Mouse (Mus musculus) stomach, postnatal 0 days (tissue): ENCODE data around the gene Pip4k2a. TPM values are rescaled to one million over a fixed set of nuclear protein-coding genes. Genes with fewer than 3 reads are reported as not detected.

ENCODE experiments used
- ATAC-seq: fragments of 200-750 bp; cut with Nextera tagmentation; 2 replicates; pipeline ENCODE4 v1.8.0; 2017; ENCODE audit not compliant: low FRiP score, low TSS enrichment
- DNase-seq: peaks from one replicate; pipeline ENCODE4 v3.0.0-alpha.2; 2016; ENCODE audit warnings: low spot score
- H3K27ac ChIP-seq: fragments of 300-500 bp; sonication (generic); replicated peaks from 2 replicates; pipeline ENCODE4 v1.5.1; 2014; ENCODE audit warnings: mild to moderate bottlenecking, control low read depth
- H3K27me3 ChIP-seq: fragments of 300-500 bp; sonication (generic); 2 replicates; pipeline ENCODE4 v1.6.1; 2014; ENCODE audit warnings: low read length; ENCODE audit not compliant: control insufficient read depth, insufficient read depth
- H3K36me3 ChIP-seq: fragments of 300-500 bp; sonication (generic); 2 replicates; pipeline ENCODE4 v1.6.1; 2014; ENCODE audit warnings: low read length, mixed read lengths; ENCODE audit not compliant: control insufficient read depth, insufficient read depth
- H3K4me1 ChIP-seq: fragments of 300-500 bp; sonication (generic); replicated peaks from 2 replicates; pipeline ENCODE4 v1.6.1; 2014; ENCODE audit warnings: antibody characterized with exemption; ENCODE audit not compliant: control insufficient read depth, insufficient read depth
- H3K4me2 ChIP-seq: fragments of 300-500 bp; sonication (generic); replicated peaks from 2 replicates; pipeline ENCODE4 v1.6.1; 2014; ENCODE audit warnings: low read depth, mild to moderate bottlenecking, control low read depth, moderate library complexity
- H3K4me3 ChIP-seq: fragments of 300-500 bp; sonication (generic); 2 replicates; pipeline ENCODE4 v1.5.1; 2014; ENCODE audit warnings: low read depth, low read length, control low read depth
- H3K9ac ChIP-seq: fragments of 300-500 bp; sonication (generic); 2 replicates; pipeline ENCODE4 v1.6.1; 2014; ENCODE audit warnings: mild to moderate bottlenecking, low read length, control low read depth, mixed read lengths
- H3K9me3 ChIP-seq: fragments of 300-500 bp; sonication (generic); 2 replicates; pipeline ENCODE4 v1.6.1; 2016; ENCODE audit warnings: low read length; ENCODE audit not compliant: control insufficient read depth
- CTCF ChIP-seq: IDR thresholded peaks from 2 replicates; pipeline ENCODE4 v1.5.1; 2016; ENCODE audit warnings: antibody characterized with exemption, low read depth, mild to moderate bottlenecking, moderate library complexity
- EP300 ChIP-seq: optimal IDR thresholded peaks from 2 replicates; pipeline ENCODE3; 2016; ENCODE audit warnings: antibody characterized with exemption
- WGBS: fragments of 180-500 bp; shearing (Covaris S2); extraction: QIAGEN DNeasy Blood & Tissue Kit; methylation state at CpG from one replicate; pipeline ENCODE4 v1.1.7; 2014; 5-methylcytosine and 5-hydroxymethylcytosine counted together
- polyA plus RNA-seq: library from polyadenylated mRNA; unstranded; fragments of >200 nt; fragmentation: Nextera tagmentation; extraction: Ambion mirVana; gene quantifications from 2 replicates; pipeline ENCODE4 v1.2.1, GENCODE M21; 2015

The Pip4k2a gene
- polyA plus RNA-seq, 1 experiment from 2014 or later = 4.5 TPM

- H3K36me3 ChIP-seq = no peaks in the 10 kb centered on the region
- 72% methylated on average over 2 of the region's 2 CpGs for WGBS
- H3K4me3 ChIP-seq = no peak overlapping the region
- H3K4me2 ChIP-seq = no peak overlapping the region
- no peak for ATAC-seq
- H3K27ac ChIP-seq = no peak overlapping the region
- no peak for TF ChIP-seq EP300
- TF ChIP-seq CTCF = no peak
- no peaks in the 10 kb centered on the region for H3K27me3 ChIP-seq
- DNase-seq = no peak
- no peaks in the 10 kb centered on the region for H3K9me3 ChIP-seq
- no peak overlapping the region for H3K9ac ChIP-seq
- H3K4me1 ChIP-seq = no peaks in the 10 kb centered on the region
Observed at GRCm38 (mm10) chr2:18950758-18951157, 47.2 kb downstream of the Pip4k2a start.

GRCm38 (mm10) chr2:18948741-18949140, 49.2 kb downstream of the Pip4k2a start:
- H3K4me2 ChIP-seq = no peak overlapping the region
- no peak overlapping the region for H3K4me3 ChIP-seq
- no peak for TF ChIP-seq EP300
- TF ChIP-seq CTCF = no peak
- H3K9me3 ChIP-seq = no peaks in the 10 kb centered on the region
- H3K27ac ChIP-seq = no peak overlapping the region
- 83% methylated on average over 7 of the region's 7 CpGs for WGBS
- H3K4me1 ChIP-seq = no peaks in the 10 kb centered on the region
- no peak overlapping the region for H3K9ac ChIP-seq
- no peak for DNase-seq
- H3K27me3 ChIP-seq = no peaks in the 10 kb centered on the region
- H3K36me3 ChIP-seq = no peaks in the 10 kb centered on the region
- ATAC-seq = no peak

- no peak for DNase-seq
- 53% methylated on average over 7 of the region's 7 CpGs for WGBS
- Histone ChIP-seq H3K36me3 (no peaks in the 10 kb centered on the region), H3K4me2 (no peak overlapping the region), H3K4me1 (no peaks in the 10 kb centered on the region), H3K4me3 (no peak overlapping the region), H3K9me3 (no peaks in the 10 kb centered on the region), H3K27me3 (no peaks in the 10 kb centered on the region), H3K9ac (no peak overlapping the region), H3K27ac (no peak overlapping the region)
- no peak for TF ChIP-seq EP300
- TF ChIP-seq CTCF = no peak
- no peak for ATAC-seq
Observed at GRCm38 (mm10) chr2:18947669-18948459, 50.1 kb downstream of the Pip4k2a start.

- no peak overlapping the region for H3K9ac ChIP-seq
- H3K27me3 ChIP-seq = no peaks in the 10 kb centered on the region
- H3K4me1 ChIP-seq = no peaks in the 10 kb centered on the region
- WGBS = 50% methylated on average over 1 of the region's 1 CpGs
- H3K9me3 ChIP-seq = no peaks in the 10 kb centered on the region
- no peak overlapping the region for H3K27ac ChIP-seq
- no peak overlapping the region for H3K4me3 ChIP-seq
- H3K36me3 ChIP-seq = no peaks in the 10 kb centered on the region
- DNase-seq (no peak), ATAC-seq (no peak)
- TF ChIP-seq CTCF = no peak
- TF ChIP-seq EP300 = no peak
- no peak overlapping the region for H3K4me2 ChIP-seq
Observed at GRCm38 (mm10) chr2:18945438-18945837, 52.5 kb downstream of the Pip4k2a start.

GRCm38 (mm10) chr2:18943930-18944329, 54.0 kb downstream of the Pip4k2a start:
- TF ChIP-seq EP300 = no peak
- no peak for TF ChIP-seq CTCF
- ATAC-seq (no peak), DNase-seq (no peak)
- no peak overlapping the region for H3K4me3 ChIP-seq
- H3K9me3 ChIP-seq = no peaks in the 10 kb centered on the region
- H3K4me2 ChIP-seq = no peak overlapping the region
- WGBS = 83% methylated on average over 2 of the region's 2 CpGs
- no peaks in the 10 kb centered on the region for H3K27me3 ChIP-seq
- no peak overlapping the region for H3K27ac ChIP-seq
- no peaks in the 10 kb centered on the region for H3K36me3 ChIP-seq
- H3K4me1 ChIP-seq = no peaks in the 10 kb centered on the region
- H3K9ac ChIP-seq = no peak overlapping the region

- 71% methylated on average over 4 of the region's 4 CpGs for WGBS
Observed at GRCm38 (mm10) chr2:18943366-18943765, 54.6 kb downstream of the Pip4k2a start.

More at GRCm38 (mm10) chr2:18943366-18943765, 54.6 kb downstream of the Pip4k2a start:
- TF ChIP-seq CTCF (no peak), EP300 (no peak)
- no peaks in the 10 kb centered on the region for H3K4me1 ChIP-seq
- no peak overlapping the region for H3K27ac ChIP-seq
- DNase-seq (no peak), ATAC-seq (no peak)
- no peak overlapping the region for H3K4me3 ChIP-seq
- no peak overlapping the region for H3K4me2 ChIP-seq
- H3K9me3 ChIP-seq = no peaks in the 10 kb centered on the region
- no peaks in the 10 kb centered on the region for H3K27me3 ChIP-seq
- H3K36me3 ChIP-seq = no peaks in the 10 kb centered on the region
- no peak overlapping the region for H3K9ac ChIP-seq
